Mouse (Mus musculus) forebrain, postnatal 0 days (tissue): Measurements from ENCODE around the gene Slc5a9. TPM values are rescaled to one million over a fixed set of nuclear protein-coding genes. Genes with fewer than 3 reads are reported as not detected.

Experiments
- ATAC-seq: fragments of 200-750 bp; cut with Nextera tagmentation; 2 replicates; pipeline ENCODE4 v1.8.0; 2017; ENCODE audit warnings: mild to moderate bottlenecking, moderate library complexity
- DNase-seq: peaks from one replicate; pipeline ENCODE4 v3.0.0-alpha.2; 2015
- H3K27ac ChIP-seq: fragments of 300-500 bp; sonication (generic); 2 replicates; pipeline ENCODE4 v1.5.1; 2014; ENCODE audit warnings: low read depth, mild to moderate bottlenecking, antibody characterized with exemption, low read length, moderate library complexity, mixed read lengths
- H3K27me3 ChIP-seq: fragments of 300-500 bp; sonication (generic); 2 replicates; pipeline ENCODE4 v1.6.1; 2014; ENCODE audit warnings: mild to moderate bottlenecking, low read length, mixed read lengths; ENCODE audit not compliant: insufficient read depth
- H3K36me3 ChIP-seq: fragments of 300-500 bp; sonication (generic); 2 replicates; pipeline ENCODE4 v1.6.1; 2014; ENCODE audit warnings: mild to moderate bottlenecking, moderate library complexity; ENCODE audit not compliant: insufficient read depth
- H3K4me1 ChIP-seq: fragments of 300-500 bp; sonication (generic); 2 replicates; pipeline ENCODE4 v1.6.1; 2014; ENCODE audit warnings: antibody characterized with exemption; ENCODE audit not compliant: insufficient read depth
- H3K4me2 ChIP-seq: fragments of 300-500 bp; sonication (generic); 2 replicates; pipeline ENCODE4 v1.6.1; 2014; ENCODE audit warnings: low read depth, mild to moderate bottlenecking, moderate library complexity
- H3K4me3 ChIP-seq: fragments of 300-500 bp; sonication (generic); 2 replicates; pipeline ENCODE4 v1.5.1; 2014; ENCODE audit warnings: low read depth, low read length, mixed read lengths
- H3K9ac ChIP-seq: fragments of 300-500 bp; sonication (generic); 2 replicates; pipeline ENCODE4 v1.6.1; 2014; ENCODE audit warnings: mild to moderate bottlenecking
- H3K9me3 ChIP-seq: fragments of 300-500 bp; sonication (generic); 2 replicates; pipeline ENCODE4 v1.6.1; 2016; ENCODE audit warnings: low read length
- CTCF ChIP-seq: sonication (generic); IDR thresholded peaks from 2 replicates; pipeline ENCODE4 v1.5.1; 2016; ENCODE audit warnings: antibody characterized with exemption, control low read depth, low read depth
- WGBS: fragments of 180-500 bp; shearing (Covaris S2); extraction: QIAGEN DNeasy Blood & Tissue Kit; methylation state at CpG from one replicate; pipeline ENCODE4 v1.1.7; 2014; 5-methylcytosine and 5-hydroxymethylcytosine counted together
- polyA plus RNA-seq: library from polyadenylated mRNA; unstranded; fragments of >200 nt; fragmentation: Nextera tagmentation; extraction: Ambion mirVana; gene quantifications from 2 replicates; pipeline ENCODE4 v1.2.1, GENCODE M21; 2015
- total RNA-seq: library from RNA; depleted of rRNA; stranded (reverse); fragments of >200 nt; gene quantifications from 2 replicates; pipeline ENCODE4 v1.2.3, GENCODE M21; 2014; rRNA removed

Gene Slc5a9
- total and polyA plus RNA-seq, 2 experiments from 2014 or later: 0.07 TPM; not detected in 1

GRCm38 (mm10) chr4:111838882-111839281, 63.8 kb downstream of the Slc5a9 start:
- 95% methylated on average over 6 of the region's 6 CpGs for WGBS
- DNase-seq: no peak
- Histone ChIP-seq H3K4me3 (no peak overlapping the region), H3K9ac (no peak overlapping the region), H3K36me3 (no peaks in the 10 kb centered on the region), H3K27me3 (no peaks in the 10 kb centered on the region), H3K4me2 (no peak overlapping the region), H3K9me3 (no peaks in the 10 kb centered on the region), H3K4me1 (no peaks in the 10 kb centered on the region), H3K27ac (no peak overlapping the region)
- no peak for TF ChIP-seq CTCF
- no peak for ATAC-seq

Other genes with a start within 250 kb of the Slc5a9 start
- 7.3 and 20.0 TPM in 2 replicates for gene Spata6, start 182.9 kb downstream of the Slc5a9 start, total RNA-seq
- 8.0 and 12.9 TPM in 2 replicates for gene Spata6, start 182.9 kb downstream of the Slc5a9 start, polyA plus RNA-seq
- gene Skint8, start 16.5 kb upstream of the Slc5a9 start, total RNA-seq: not detected in 2 replicates
- not detected in 2 replicates for gene Skint8, start 16.5 kb upstream of the Slc5a9 start, polyA plus RNA-seq
- not detected in 2 replicates for gene Skint7, start 70.0 kb upstream of the Slc5a9 start, total RNA-seq
- not detected in 2 replicates for gene Skint7, start 70.0 kb upstream of the Slc5a9 start, polyA plus RNA-seq
- not detected in 2 replicates for gene Skint1, start 103.4 kb upstream of the Slc5a9 start, total RNA-seq
- not detected in 2 replicates for gene Skint1, start 103.4 kb upstream of the Slc5a9 start, polyA plus RNA-seq
- 0.05 TPM in 1 of 2 replicates, not detected in the other for gene Skint4, start 169.1 kb upstream of the Slc5a9 start, total RNA-seq
- not detected in 2 replicates for gene Skint4, start 169.1 kb upstream of the Slc5a9 start, polyA plus RNA-seq